Mouse (Mus musculus) ES-Bruce4 (cell line): Measurements from ENCODE around the gene Chit1.

Source experiments
- CTCF ChIP-seq: IDR thresholded peaks from one replicate; pipeline ENCODE4 v1.8.1; 2011; ENCODE audit warnings: low read depth, low read length
- EP300 ChIP-seq: IDR thresholded peaks from 2 replicates; pipeline ENCODE4 v1.6.1; 2011; ENCODE audit warnings: low read depth, low read length; ENCODE audit not compliant: insufficient read depth
- POLR2A ChIP-seq: IDR thresholded peaks from one replicate; pipeline ENCODE4 v1.8.1; 2011; ENCODE audit warnings: low read length; ENCODE audit not compliant: insufficient read depth

GRCm38 (mm10) chr1:134122195-134122594 lies 11.2 kb downstream of the Chit1 start:
- TF ChIP-seq POLR2A (no peak), CTCF (peak; percentile 60), EP300 (no peak)
